Mouse (Mus musculus): Measurements from ENCODE around the gene Fasl. TPM values are rescaled to one million over a fixed set of nuclear protein-coding genes. Genes with fewer than 3 reads are reported as not detected.

The Fasl gene
- total RNA-seq, 2 experiments from 2014 or later, result not detected

DNA sequence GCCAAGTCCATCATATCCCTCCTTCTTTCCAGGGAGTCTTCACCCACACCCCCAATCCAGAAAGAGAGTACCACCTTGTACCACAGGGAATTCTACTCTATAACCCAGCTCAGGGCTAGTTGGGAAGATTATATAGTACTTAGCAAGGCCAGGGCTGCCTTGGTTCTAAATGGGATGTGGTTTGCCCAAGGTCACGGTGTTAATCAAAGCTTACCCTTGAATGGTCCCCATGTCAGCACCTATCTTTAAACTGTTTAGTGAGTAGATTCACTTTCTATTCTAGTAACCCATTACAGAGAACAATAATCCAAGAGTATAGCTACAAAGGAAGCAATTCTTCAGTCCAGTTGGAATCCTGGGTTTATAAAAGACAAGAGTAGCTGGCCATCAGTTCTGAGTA is 23.3 kb downstream of the Fasl start:
- DNase-seq, result no peak
- intact Hi-C loops (cut with DNase I), result no loop called here

DNA sequence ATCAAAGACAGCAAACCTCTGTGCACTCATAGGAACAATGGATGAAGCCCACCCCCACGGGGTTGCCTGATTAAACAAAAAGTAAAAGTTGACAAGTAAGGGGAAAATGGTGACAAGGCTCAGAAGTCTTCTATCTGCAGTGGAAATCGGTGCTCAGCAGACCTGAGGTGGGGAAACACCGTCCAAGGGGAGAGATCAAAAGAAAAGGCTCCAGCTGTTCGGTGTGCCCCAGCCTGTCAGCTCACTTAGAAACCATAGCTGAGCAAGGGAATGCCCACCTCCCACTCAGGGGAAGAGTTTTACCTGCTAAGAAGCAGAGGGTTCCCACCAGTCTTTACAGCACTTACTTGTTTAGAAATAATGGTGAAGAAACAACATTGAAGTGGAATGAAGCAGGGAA is 26.7 kb downstream of the Fasl start:
- no peak for DNase-seq
- intact Hi-C loops (cut with DNase I), result no loop called here

DNA sequence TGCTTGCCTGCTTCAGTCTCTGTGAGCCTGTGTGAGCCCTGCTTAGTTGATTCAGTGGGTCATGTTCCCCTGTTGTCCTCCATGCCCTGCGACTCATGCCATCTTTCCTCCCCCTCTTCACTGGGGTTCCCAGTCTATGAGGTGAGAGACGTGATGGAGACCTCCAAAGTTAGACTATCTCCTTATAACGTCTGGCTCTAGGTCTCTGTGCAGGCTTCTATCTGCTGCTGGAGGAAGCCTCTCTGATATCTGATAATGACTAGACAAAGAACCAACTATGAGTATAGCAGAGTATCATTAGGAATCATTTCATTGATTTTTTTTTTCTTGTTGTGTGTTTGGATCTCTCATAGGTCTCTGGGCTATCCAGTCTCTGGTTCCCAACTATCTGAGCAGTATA is 31.7 kb downstream of the Fasl start:
- DNase-seq, result no peak
- intact Hi-C loops (cut with DNase I), result no loop called here

DNA sequence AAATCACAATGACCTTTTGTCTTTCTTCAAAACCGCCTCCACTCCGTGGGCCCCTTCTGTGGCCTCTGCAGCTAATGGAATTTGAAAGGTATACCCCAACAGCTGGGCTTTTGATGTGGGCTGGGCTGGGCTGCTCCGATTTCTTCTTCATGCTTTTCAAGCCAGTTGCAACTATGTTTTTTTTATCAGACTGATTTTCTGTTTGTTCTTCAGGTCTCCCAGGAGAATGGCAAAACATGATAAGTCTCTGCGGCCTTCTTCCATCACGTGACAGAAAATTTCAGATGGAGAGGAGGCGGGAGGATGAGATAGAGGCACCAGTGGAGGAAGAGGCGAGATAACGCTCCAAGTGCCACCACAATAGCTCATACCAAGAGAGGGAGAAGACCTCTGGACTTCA is 37.0 kb downstream of the Fasl start:
- no peak for DNase-seq
- intact Hi-C loops (cut with DNase I), result no loop called here

DNA sequence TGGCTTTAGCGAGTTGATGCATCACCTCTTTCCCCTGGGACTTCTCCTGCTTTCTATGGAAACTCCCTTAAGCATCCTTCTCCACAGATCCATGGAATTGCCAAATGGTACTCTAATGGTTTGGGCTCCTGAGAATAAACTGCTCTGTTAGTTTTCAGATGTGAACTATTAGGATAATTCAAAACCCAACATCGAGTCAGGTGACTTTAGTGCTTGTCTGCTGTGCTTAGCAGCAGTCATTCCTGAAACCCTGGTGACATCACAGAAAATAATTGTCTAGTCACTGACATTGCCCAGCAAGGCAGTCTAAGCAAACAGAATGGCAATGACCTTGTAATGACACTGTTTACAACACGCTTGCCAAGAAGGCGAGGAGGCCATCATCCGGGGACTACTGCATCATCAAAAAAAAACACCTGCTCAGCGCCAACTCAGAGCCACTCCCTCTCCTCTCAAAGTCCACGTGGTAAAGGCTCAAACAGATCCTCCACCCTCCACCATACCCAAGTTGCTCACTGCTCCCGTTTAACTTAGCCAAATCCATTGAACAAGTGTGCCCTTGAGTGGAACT is 37.7 kb downstream of the Fasl start:
- intact Hi-C loops (cut with DNase I), result no loop called here
- DNase-seq, result no peak

DNA sequence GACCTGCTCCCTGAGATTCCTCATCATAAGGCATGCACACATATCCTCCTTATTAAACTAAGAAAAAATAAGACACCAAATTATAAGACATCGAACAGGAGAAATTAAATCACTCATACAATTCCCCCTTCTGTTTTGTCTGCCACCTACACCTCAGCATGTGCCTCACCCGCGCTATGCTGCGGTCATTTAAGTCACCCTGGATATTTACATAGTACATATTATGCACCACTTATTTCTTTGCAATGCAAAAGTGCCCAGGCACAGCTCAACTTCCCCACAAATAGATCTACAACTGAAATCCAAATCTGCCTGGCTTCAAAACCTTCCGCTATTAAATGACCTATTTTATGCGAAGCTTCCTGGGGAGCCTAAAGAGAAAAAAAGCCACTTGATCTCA is 39.6 kb downstream of the Fasl start:
- intact Hi-C loops (cut with DNase I), result loop anchor here (5.0 kb wide), 2 partner anchors 214 to 229 kb away; partner anchors contain the start of gene 4930558K02Rik

DNA sequence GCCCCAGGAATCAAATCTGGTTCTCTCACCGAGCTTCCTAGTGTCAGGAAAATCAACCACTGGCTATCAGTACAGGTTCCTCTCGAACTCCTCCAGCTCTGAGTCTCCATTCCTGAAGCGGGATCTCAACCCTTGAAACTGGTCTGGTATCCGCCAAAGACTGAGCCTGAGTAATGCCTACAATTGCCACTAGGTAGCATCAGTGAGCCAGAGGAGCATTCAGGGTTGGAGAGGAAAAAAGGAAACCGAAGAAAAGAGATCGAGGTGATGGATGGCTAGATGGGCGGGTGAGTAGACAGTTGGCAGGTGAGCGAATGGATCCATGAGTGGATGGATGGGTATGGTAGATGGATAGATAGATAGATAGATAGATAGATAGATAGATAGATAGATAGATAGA is 40.2 kb downstream of the Fasl start:
- intact Hi-C loops (cut with DNase I), result loop anchor here (5.0 kb wide), 2 partner anchors 214 to 229 kb away; partner anchors contain the start of gene 4930558K02Rik
- DNase-seq, result peak; percentile 71 to 82

More for the DNA sequence above, 39.6 kb downstream of the Fasl start:
- no peak for DNase-seq

DNA sequence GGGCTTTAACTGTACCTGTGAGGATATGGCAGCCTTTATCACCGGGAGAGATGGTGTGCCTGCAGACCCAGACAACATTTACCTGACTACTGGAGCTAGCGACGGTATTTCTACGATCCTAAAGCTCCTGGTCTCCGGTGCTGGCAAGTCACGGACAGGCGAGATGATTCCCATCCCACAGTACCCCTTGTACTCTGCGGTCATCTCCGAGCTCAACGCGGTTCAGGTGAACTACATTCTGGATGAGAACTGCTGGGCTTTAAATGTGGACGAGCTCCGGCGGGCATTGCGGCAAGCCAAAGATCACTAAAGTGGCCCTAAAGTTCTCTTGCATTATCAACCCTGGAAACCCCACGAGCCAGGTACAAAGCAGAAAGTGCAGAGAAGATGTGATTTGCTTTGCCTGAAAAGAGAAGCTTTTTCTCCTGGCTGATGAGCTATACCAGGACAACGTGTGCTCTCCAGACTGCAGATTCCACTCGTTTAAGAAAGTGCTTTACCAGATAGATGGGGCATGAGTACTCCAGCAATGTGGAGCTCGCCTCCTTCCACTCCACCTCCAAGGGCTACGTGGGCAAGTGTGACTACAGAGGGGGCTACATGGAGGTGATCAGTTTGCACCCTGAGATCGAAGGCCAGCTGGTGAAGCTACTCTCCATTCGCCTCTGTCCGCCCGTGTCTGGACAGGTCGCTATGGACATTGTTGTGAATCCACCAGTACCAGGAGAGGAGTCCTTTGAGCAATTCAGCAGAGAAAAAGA is 41.6 kb downstream of the Fasl start:
- intact Hi-C loops (cut with DNase I), result loop anchor here (5.0 kb wide), 2 partner anchors 216 to 231 kb away; partner anchors contain the start of gene 4930558K02Rik
- DNase-seq, result no peak

DNA sequence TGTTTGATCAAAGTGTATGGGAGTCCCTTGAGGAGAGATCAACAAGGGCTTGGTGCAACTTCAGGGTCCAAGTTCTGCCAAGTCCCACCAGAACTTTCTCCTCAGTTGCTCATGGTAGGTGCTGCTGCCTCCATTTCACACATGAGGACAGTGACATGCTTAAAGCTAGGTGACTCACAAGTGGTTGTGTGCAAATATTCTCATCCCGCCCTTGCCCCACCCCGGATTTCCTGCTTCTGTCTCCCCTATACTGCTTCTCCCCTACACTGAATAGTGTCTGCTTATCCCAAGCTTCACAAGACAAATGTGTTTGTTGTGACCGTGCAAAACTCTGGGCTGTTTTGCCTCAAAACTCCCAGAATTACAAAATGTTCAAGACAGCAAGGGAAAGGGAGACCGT is 43.4 kb downstream of the Fasl start:
- DNase-seq, result no peak
- intact Hi-C loops (cut with DNase I), result loop anchor here (5.0 kb wide), 2 partner anchors 217 to 232 kb away; partner anchors contain the start of gene 4930558K02Rik

DNA sequence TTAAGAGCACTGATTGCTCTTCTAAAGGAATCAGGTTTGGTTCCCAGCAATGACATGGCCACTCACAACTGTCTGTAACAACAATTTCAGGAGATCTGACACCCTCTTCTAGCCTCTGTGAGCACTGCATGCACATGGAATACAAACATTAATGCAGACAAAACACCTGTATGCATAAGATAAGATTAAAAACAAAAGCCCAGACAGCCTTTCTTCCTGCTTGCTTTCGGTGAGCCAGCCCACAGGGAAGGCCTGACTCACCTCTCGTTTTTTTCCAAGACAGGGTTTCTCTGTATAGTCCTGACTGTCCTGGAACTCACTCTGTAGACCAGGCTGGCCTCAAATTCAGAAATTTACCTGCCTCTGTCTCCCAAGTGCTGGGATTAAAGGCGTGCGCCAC is 44.1 kb downstream of the Fasl start:
- DNase-seq, result no peak
- intact Hi-C loops (cut with DNase I), result no loop called here

DNA sequence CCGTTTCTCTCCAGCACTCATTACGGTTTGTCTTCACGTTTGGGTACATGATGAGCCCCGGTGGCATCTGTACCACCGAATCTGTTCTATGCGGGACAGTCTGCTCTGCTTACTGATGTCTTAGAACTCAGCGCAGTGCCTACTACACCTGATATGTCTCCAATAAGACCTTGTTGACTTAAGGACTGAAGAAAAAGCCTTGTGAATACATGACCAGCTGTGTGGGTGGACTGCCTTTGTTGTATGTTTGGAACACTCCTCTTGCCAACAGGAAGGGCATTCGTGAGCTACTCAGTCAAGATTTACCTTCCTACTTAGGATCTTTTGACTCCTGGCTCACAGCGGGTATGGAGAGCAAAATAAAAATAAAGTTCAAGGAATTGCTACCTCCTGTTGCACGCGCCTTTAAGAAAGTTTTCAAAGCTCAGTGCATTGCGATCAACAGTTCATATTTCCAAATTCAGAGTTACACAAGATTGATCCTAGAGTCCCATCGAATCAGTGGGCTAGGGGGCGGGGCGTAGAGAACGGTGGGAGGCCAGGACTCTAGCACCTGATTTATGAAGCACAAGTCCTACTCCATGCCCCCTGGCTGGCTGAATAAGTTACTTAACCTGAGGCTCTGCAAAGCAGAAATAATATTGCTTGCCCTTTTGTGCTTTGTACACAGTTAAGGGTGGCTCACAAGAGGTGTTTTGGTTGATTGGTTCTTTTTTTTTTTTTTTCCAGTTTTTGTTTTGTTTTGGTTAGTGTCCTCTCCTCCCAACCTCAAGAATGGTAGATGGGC is 45.6 kb downstream of the Fasl start:
- intact Hi-C loops (cut with DNase I), result no loop called here
- no peak for DNase-seq

DNA sequence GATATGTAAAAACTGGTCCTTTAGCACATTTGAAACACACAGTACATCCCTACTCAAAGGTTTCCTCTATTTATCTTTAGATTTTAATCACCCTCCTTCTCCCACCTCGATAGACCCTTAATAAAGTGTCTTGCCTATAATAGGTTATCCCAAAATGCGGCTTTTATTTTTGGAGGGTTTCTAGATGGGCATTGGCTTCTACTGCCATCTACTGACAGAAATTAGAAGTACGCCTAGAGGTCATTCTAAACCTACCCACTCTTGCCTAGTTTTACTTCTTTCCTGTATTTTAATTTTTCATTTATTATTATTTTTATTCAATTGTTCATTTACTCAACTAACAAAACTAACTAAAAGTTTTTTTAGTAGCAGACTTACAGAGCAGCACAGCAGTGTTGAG is 51.4 kb downstream of the Fasl start:
- intact Hi-C loops (cut with DNase I), result loop anchor here (1.0 to 5.0 kb wide), 3 partner anchors 50 to 450 kb away; no protein-coding TSS in a partner anchor
- peak; percentile 35 to 67 for DNase-seq

DNA sequence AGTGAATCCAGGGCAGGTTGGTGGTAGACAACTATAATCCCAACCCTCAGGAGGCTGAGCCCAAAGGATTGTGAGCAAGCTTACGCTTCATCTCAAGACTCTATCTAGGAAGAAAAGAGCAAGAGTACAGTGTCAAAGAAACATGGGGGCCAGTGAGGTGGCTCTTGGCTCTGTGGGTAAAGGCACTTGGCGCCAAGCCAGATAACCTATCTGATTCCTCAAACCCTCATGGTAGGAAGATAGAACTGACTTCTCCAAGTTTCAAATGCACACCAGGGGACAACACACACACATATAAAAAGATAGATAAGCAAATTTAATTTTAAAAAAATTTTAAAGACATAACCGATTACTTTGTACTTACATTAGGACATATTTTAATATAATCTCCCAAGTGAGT is 52.0 kb downstream of the Fasl start:
- intact Hi-C loops (cut with DNase I), result loop anchor here (2.0 to 5.0 kb wide), 2 partner anchors 49 to 449 kb away; no protein-coding TSS in a partner anchor
- no peak for DNase-seq

DNA sequence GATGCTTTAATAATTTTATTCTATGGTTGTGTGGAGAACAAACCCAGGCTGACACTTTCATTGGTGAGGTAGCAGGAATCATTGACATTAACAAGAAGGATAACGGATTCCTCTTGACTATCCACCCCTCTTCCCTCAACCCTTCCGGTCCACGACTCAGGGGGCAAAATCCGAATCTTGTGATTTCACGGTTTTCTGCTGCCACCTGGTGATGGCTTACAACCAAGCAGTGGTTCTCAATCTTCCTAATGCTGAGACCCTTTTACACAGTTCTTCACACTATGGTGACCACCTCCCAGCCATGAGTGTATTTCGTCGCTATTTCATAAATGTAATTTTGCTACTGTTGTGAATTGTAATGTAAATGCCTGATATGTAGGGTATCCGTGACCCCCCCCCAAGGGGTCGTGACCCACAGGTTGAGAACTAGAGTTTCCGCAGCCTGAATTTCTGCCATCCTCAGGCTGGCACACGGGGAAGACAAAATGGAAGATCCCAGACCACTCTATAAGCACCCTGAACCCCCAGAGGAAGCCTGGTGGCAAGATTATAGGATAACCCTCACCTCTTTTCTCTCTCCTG is 52.7 kb downstream of the Fasl start:
- intact Hi-C loops (cut with DNase I), result loop anchor here (2.0 to 5.0 kb wide), 2 partner anchors 49 to 448 kb away; no protein-coding TSS in a partner anchor
- DNase-seq, result peak in 1 of 2 experiments; percentile 31

DNA sequence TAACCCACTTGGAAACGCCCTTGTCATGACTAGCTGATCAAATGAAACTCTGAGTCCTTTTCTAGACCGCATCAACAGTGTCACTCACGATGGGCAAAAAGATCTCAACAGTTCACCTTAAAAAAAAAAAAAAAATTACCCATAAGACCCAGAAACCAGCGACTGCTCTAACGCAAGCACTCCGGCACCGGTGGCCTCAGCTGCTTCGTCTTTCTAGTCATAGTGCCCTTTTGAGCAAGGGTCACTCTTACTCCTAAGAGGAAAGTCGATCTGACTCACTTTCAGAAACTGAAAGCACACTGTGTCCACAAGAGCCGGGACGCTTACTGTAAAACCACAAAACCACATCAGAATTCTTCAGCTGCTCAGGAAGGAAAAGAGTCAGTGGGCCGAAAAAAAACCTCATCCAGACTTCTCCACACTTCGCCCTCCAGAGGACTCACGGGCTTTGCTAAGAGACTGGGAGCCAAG is 53.5 kb downstream of the Fasl start:
- DNase-seq, result peak; percentile 14 to 16
- intact Hi-C loops (cut with DNase I), result loop anchor here (5.0 kb wide), 1 partner anchor 447 kb away; no protein-coding TSS in a partner anchor

DNA sequence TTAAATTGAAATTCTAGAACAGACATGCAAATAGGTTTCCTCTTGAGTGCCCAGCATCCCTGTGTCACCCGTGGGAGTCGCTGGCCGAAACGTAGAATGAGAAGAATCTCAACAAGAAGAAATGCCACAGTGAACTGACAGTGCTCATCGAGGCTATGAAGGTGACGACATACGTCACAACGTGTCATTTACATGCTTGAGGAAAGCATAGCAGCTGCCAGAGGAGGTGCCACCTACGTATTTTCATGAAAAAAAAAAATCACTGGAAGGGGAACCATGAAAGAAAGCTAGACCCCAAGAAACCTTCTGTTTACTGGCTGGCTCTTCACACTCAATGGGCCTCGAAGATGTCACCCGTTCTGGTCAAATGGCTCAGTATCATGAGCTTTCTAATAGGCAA is 54.0 kb downstream of the Fasl start:
- intact Hi-C loops (cut with DNase I), result no loop called here
- DNase-seq, result no peak

Other genes starting within 250 kb of the Fasl start
- 10 to 100 TPM; 17.4 to 23.4 TPM for gene Suco, start 88.2 kb upstream of the Fasl start, total RNA-seq (2021)
- gene Pigc, start 180.7 kb upstream of the Fasl start, total RNA-seq (2021), result 10 to 100 TPM; 20.6 to 21.9 TPM
- not detected for gene 4930558K02Rik, start 191.1 kb upstream of the Fasl start, total RNA-seq (2021)

Measured in heart, postnatal 10 days (tissue).